Mouse (Mus musculus): ENCODE measurements around the gene Sdccag8.
"Not testable (repeated sequence)": the region's sequence is repeated elsewhere in the genome, so short reads cannot be mapped to it uniquely, and the experiment has no call there.

Sdccag8 gene

DNA sequence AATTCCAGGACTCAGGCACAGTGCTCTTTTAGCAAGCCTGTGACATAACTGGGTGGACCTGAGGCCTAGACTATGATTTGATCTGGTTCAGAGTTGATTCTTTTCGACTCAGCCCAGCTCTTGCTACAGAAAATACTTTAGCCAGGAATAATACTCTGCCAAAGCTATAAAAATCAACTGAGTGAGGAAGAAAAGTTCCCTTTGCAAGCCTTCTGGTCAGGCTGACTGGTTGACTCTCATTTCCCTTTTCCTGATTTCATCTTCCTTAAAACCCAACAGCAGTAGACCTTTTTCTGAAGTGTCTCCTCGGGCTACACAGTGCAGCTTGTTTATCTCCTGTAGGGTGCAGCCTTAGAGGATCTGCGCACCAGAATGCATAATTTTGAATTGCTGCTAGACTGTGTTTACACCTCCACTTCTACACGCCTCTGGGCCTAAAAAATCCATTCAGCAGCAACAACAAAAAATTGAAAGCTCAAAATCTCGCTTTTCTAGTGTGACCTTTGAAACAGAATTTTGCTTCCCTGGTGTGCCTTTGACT lies 13.6 kb downstream of the Sdccag8 start:
- DNase-seq (ENCODE audit: low read depth, low spot score), result no peak

DNA sequence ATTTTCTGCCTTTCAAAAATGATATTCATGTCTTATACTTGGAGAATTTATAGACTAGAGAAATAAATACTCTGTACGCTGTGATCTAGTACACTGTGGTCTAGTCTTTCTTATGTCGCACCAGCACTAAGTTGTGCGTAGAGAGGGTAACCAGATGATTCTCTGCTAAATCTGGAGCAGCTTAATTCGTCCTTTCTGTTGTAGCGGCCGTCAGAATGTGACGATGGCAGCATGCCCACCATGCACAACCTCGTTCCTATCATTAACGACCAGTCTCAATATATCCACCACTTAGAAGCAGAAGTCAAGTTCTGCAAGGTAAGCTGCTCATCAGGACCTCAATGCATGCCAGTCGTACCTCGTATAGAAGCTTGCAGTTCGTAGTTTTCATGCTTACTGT lies 14.2 kb downstream of the Sdccag8 start:
- no peak for DNase-seq (ENCODE audit: low read depth, low spot score)

DNA sequence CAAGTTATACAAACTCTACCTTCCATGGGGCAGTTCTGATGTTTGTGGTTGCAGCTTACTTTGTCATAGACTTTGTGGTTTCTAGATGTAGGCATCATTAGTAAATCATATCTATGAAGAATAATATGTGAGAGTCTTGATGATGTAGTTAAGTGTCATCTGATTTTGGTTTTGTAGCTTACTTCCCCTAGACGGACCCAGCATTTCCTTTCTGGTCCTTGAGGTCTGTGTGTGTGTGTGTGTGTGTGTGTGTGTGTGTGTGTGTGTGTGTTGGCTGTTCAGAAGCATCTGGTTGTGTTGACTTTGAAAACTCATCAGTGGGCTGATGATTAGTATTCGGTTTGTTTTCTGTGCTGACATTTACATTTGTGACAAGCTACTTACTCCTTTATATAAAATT lies 17.6 kb downstream of the Sdccag8 start:
- DNase-seq (ENCODE audit: low read depth, low spot score), result no peak

DNA sequence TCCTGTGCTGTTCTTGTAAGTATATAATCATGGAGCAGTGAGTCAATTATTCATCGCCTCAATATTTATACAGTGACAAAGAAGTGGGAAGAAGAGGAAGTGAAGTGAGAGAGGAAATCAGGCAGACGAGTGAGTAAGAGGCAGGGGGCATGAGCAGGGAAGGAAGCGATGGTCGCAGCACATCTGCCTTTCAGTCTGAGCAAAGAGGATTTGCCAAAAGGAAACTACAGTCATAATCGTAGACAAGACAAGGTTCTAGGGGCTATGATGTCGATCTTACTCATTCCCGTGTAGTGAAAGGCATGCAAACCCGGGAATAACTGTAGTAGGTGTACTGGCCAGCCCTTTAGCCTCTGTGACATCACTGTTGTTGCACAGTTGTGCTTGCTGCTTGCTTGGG lies 18.1 kb downstream of the Sdccag8 start:
- no peak for DNase-seq (ENCODE audit: low read depth, low spot score)

DNA sequence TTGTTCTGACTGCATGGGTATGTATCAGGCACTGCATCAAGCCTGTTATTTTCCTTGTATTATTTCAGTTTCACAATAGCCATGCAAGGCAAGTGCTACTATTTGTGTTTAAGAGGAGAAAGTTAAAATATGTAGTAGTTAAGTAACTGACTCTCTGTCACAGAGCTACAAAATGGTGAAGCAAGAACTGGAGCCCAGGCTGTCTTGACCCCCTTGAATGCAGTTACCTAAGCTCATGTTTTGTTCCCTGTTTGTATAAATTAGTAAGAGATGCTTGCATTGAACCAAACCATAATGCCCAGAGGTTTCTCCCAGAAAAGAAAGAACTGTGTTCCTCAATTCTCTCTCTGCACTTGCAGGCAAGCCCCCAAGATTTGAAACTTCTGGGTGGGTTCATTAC lies 18.8 kb downstream of the Sdccag8 start:
- DNase-seq (ENCODE audit: low read depth, low spot score), result no peak

DNA sequence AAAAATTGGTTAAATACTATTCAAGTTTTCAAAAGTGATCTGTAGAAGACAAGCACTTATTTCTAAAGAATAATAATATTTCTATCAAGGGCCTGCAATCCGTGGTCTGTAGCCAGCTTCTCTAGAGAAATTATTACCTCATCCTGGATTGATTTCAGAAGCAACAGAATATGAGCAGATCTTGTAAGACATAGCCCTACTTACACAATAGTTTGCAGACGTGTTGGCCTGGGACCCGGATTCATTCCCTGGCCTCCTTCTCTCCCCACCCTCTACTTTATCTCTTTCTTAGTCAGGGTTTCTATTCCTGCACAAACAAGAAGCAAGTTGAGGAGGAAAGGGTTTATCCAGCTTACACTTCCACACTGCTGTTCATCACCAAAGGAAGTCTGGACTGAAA lies 19.5 kb downstream of the Sdccag8 start:
- no peak for DNase-seq (ENCODE audit: low read depth, low spot score)

DNA sequence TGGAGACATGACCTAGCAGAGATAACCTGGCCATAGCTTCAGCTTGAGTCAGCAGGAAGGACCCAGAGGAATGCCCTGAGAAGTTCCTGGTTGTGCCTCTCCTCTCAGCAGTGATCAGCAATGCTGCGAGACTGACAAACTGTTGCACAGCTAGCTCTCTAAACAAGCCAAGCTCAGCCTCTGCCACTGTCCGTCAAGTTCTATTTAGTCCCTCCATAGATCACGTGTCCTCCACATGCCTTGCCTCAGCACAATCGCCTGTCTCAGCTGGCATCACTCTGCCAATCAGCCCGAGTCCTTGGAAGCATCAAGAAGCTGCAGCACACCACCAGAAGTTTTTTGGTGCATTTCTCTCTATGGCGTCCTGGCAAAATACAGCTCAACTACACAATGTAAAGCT lies 20.4 kb downstream of the Sdccag8 start:
- DNase-seq (ENCODE audit: low read depth, low spot score), result no peak

DNA sequence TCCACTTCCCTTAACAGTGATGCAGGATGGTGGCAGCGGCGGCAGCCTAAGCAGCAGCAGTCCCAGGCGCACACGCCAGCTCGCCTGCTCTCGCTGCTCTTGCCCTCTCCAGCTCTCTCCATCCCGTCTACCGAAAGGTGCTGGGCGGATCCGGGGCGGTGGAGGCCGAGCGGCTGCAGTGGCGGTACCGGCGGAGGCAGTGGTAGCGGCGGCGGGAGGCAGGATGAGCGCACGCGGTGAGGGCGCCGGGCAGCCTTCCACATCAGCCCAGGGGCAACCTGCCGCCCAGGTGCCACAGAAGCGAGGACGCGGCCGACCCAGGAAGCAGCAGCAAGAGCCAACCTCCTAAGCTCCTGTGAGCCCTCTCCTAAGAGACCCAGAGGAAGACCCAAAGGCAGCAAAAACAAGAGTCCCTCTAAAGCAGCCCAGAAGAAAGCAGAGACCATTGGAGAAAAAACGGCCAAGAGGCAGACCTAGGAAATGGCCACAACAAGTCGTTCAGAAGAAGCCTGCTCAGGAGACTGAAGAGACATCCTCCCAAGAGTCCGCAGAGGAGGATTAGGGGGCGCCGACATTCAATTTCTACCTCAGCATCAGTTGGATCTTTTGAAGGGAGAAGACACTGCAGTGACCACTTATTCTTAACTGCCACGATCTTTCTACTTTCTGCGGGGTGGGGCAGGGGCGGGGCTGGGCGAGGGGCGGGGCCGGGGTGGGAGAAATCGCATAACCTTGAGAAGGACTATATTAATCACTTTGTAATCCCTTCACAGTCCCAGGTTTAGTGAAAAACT lies 21.2 kb downstream of the Sdccag8 start:
- peak; percentile 64 for DNase-seq (ENCODE audit: low read depth, low spot score)

DNA sequence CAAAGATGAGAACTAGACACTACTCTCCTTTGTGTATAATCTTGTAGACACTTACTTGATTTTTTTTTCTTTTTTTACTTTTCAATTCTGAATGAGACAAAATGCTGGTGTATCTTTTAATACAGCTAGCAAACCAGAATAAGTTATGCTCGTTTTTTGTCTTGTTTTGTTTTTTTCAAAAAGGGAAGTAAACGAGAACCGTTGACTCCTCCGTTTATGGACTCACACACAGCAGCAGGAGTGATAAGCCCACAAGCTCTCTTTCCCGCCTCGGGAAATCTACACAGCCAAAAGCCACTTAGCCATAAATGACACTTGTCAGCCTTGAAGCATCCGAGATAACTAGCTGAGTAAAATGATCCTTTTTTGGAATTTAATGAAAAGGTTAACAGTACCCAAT lies 22.1 kb downstream of the Sdccag8 start:
- DNase-seq (ENCODE audit: low read depth, low spot score), result not testable (repeated sequence)

DNA sequence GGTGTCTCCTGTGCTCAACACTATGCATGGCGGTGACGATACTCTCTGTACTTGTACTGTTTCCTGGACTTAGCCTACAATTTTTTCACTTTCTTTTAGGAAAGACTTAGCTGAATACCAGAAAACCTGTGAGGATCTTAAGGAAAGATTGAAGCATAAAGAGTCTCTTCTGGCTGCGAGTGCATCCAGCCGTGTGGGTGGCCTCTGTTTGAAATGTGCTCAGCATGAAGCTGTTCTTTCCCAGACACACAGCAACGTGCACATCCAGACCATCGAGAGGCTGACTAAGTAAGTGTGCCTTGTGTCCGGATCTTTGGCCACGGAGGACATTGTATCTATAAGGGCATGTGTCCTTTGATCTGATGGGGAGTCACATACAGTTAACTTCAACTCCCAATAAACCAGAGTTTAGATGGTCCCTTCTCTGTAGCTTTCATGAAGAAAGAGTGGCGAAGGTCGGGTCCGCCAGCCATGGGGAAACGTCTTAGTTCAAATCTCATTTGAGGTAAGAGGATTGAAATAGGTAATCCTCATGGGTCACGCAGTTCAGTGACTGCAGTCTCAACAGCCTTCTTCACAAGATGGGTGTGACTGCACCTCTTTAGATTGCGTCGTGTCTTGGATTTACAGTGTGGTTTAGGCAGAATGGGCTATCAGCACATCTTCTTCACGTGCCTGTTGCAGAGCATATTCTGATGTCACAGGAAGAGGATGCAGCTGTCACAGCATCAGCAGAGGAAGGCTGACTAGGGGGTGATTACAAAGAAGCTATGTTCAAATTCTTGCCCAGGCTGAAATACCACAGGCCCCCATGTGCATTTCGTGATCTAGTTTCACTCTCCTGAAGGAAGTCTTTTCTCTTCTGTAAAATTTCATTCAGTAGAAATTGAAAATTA lies 30.9 kb downstream of the Sdccag8 start:
- DNase-seq (ENCODE audit: low read depth, low spot score), result no peak

DNA sequence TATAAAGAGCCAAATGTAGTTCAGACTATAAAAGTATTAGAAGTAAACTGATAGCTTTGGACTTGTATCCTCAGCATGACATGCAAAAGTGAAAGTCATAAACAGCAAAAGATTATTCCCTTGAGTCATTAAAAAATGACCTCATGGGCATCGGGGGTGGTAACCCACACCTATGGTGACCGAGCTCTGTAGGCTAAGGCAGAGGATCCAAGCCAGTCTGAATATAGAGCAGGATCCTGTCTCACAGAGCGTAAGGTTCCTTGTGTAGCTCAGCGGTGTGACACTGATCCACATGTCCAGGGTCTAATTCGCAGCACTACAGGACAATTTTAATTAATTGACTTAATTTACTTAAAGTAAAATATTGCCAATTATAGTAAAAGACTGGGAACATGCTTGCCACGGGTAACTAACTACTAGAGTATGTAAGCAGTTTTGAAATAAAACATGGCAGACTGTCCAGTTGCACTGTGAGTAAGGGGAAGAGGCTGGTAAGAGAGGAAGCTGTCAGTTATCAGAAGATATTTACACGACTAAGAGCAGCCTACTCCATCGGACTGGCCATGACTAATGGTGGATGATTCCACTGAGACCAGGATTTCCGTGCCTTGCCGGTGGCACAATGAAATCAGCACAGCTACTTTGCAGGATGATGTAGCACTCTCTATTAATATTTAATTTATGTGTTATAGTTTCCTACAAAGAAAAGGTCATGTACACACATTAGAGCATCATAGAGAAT lies 32.8 kb downstream of the Sdccag8 start:
- DNase-seq (ENCODE audit: low read depth, low spot score), result no peak

DNA sequence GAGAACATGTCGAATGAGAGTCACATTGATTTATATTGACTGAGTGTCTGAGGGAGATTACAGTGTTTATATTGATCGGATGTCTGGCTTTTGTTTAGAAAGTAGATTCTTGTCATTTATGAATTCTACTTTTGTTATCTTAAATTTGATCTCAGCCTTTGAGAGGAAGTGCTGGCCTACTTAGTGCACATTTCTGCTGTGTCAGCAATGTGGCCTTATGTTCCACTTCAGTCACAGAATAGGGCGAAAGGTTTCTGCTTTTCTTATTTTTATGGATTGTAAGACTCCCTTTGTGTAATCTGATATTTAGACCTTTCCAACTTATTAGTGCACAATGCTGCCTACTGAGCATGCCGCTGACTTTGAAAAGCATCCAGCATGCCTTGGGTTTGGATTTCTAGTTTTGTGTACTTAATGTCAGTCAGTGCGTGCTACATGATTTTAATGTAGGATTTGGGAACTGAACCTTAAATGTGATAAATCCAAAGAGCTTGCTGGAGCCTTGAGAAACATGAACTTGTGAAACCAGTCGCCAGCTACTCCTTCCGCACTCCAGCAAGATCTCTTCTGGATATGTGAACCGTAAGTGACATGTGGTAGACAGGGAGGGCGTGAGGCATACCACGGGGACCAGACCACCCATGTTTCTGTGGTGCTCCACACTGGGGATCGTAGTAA lies 34.3 kb downstream of the Sdccag8 start:
- DNase-seq (ENCODE audit: low read depth, low spot score), result no peak

DNA sequence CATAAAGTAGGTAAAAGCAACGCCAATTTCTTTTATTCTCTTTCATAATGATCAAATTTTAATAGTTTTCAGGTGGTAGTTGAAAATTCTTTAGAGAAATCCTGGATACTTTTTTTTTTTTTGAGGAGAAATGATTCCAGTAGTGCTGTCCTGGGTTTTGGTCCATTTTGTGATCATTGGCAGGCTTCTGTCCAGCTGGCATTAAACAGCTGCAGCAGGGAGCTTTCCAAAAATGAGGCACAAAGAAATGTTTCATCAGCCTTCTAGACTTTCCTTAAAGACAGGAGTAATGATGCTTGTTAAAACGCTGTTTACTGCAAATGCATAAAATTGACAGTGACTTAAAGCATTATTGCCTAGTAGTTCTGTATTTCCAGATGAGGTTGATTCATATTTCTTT lies 34.9 kb downstream of the Sdccag8 start:
- no peak for DNase-seq (ENCODE audit: low read depth, low spot score)

DNA sequence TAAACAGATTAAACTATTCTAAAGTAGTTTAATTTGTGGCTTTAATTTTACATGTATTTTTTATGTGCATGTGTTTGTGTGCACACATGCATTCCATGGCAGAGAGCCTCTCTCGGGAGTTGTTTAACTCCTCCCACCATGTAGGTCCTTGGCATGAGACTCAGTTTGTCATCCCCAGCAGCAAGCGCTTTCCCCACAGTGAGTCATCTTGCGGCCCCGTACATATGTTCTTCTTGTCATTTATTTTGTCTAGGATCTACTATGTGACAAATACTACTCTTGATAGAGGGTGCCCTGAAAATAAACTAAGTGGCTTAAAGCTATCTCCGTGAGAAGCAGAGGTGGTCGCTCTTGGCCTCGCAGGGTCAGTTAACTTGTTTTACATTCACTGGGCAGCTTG lies 36.9 kb downstream of the Sdccag8 start:
- no peak for DNase-seq (ENCODE audit: low read depth, low spot score)

DNA sequence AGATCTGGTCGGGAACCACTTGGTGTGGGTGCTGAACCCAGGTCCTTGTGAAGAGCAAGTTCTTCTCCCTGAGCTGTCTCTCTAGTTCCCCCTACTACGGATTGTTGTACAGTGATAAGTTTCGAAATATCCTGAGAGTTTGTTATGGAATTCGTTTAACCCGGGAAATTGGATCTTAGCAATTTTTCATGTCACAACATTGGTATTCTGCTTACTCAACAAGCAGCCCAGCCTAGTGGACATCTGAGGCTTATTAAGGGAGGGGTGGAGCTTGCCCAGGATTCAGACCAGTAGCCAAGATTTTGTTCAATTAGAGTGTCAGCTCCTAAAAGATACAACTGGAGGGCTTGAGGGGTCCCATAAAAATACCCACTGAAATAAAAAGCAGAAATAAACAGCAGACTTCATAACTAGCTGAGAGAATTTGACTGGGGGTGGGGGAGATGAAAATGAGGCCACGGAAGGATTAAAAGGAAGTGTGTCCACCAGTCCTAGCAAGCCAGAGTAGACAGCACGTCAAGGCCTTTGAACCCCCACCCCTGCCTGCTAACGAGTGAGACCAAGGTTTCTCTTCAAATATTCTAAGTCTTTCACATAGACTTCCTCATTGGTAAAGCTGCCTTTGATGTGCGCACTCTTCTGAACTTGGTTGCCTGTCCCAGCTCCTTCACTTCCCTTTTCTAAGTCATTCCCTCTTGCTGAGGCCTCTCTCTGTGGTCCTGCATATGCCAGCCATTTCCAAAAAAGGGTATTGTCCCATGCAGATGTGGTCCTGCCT lies 38.5 kb downstream of the Sdccag8 start:
- no peak for DNase-seq (ENCODE audit: low read depth, low spot score)

DNA sequence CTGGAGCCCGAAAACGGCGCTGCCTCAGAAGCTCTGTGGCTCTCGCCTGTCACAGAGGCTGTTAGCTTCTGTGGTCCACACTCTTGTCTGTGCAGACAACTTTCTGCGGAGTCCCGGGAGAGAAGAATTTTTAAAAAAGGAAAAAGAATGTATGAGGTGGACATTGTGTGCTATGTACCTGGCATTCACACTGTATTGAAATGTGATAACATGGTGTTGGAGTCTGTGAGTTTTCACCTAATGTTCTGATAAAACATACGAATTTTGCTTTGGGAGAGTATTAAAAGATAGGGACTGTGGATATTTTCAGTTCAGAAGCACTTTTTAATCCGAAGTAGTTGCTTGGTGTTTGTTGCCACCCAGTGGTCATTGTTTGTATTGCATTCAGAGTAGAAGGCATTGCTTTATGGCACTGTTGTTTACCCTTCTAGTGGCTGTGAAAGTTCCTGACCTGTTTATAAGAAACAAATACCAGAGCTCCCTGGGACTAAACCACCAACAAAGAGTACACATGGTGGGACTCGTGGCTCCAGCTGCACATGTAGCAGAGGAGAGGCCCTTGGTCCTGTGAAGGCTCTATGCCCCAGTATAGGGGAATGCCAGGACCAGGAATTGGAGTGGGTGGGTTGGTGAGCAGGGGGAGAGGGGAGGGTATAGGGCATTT lies 47.7 kb downstream of the Sdccag8 start:
- peak; percentile 78 for DNase-seq (ENCODE audit: low read depth, low spot score)

DNA sequence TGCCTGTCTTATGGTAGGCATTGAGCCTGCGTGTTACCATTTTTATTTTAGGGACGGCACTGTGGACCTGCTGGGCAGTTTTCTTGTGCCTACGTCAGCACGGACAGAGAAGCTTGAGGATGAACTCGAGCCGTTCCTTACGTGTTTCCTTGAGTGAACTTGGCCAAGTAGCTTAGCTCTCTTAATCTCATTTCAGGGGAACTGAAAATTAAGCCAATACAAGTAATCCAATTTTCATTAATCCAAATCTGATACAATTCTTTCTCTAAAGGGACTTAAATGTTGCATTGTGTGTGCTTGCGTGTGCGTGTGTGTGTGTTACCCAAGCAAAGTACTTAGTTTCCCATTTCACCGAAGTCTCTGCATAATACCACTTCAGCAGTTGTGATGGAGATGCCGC lies 56.0 kb downstream of the Sdccag8 start:
- DNase-seq (ENCODE audit: low read depth, low spot score), result no peak

DNA sequence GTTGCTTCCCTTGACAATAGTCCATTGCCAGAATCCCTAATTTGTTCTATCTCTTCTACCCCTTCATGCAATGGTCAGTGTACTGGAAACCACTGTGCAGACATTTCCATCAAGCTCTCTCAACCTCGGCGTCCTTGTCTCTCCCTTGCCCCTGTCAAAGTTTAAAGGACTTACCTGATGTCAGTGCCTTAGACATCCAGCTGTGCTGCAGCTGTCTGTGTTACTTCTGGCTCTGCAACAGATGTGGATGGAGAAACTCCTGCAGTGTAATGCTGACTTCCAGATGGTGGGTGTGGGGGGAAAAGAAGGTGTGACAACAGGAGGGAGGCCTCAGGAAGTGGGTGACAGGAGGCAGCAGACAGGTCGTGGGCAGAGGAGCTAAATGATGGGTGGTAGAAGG lies 57.5 kb downstream of the Sdccag8 start:
- DNase-seq (ENCODE audit: low read depth, low spot score), result no peak

DNA sequence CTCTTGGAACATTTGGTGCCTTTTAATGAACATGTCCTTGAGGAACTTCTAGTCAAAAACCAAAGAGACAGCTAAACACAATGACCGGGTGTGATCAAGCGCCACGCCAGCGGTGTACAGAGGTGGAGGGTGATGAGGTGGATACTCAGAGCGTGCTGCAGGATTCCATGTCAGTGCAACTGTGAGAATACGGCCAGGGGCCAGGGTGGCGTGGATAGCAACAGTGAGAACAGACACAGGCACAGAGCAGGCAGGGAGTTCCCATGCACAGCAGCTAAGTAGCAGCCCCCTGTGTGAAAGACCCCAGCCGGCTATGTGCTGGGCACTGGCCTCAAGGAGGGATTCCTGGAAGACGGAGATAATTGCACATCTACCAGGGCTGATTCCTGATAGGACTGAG lies 59.0 kb downstream of the Sdccag8 start:
- DNase-seq (ENCODE audit: low read depth, low spot score), result no peak

DNA sequence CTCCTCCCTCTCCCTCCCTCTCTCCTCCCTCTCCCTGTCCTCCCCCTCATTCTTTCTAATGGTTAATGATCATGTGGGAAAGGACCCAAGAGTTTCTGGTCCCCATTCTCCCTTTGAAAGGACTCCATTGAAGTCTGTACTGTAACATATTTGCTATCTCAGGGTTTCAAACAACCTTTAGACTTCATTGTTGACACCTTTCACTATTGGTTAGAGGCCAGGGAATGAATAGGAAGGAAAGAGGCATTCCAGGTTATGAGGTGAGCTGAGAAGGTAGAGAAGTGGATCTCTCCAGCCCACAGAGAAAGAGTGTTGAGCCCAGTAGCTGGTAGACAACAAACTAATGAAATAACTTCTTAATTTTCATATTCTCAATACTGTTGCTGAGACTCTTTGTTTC lies 59.7 kb downstream of the Sdccag8 start:
- DNase-seq (ENCODE audit: low read depth, low spot score), result no peak
